Mouse (Mus musculus): ENCODE data around the gene Ppp1cc. TPM values are rescaled to one million over a fixed set of nuclear protein-coding genes. Genes with fewer than 3 reads are reported as not detected.

The Ppp1cc gene
- polyA plus RNA-seq, 2 experiments from 2014 or later = 44.5 to 70.3 TPM

DNA sequence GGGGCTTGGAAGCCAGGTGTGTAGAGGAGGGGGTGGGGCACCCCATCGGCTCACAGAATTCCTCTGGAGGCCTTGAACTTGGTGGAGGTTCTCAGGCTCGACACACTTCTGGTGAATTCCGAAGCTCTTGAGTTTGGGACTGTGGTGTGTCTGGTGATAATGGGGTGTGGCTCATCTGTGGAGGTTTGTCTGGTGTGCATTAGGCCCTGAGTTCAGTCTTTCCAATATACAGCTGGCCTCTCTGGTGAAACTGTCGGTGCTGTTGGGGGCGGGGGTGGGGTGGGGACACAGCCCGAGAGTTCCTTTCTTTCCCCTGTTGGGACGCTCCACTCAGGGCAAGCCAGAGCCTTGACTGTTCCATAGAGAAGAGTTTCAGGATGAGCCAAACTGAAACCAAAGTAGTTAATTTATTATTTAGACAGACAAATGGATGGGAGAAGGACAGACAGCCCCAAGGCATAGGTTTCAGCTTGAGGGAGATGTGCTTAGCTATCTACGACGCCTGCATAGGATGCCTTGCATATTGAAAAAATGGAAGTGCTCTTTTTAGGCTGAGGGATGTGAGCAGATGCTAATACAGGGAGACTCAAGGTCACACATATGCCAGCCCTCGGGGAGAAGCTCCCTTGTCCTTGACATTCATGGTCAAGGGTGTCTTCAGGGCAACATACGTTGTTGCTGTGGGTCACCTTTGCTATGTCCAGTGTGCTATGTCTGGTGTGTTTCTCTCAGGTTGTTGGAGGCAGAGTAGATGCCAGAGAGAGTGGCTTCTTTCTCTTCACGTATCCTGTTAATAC, 60.2 kb downstream of the Ppp1cc start:
- ATAC-seq = no peak

DNA sequence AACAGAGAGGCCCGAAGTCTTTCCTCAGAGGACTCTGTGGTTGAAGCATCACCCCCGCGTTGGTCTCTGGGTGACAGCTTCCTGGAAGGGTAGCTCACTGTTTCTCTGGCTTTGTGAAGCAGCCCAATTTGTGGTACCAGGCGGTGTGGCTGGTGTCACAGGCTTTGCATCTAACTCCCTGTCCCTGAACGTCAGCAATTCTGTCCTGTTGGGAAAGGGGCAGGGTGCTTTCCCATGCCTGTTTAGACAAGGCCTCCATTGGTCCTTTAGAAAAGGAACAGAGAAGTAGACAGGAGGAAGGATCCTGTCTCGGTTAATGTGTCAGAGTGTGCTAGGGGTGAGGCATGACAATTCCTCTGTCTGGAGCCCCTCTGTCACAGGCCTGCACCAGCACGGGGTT, 60.9 kb downstream of the Ppp1cc start:
- peak; percentile 34 for ATAC-seq

DNA sequence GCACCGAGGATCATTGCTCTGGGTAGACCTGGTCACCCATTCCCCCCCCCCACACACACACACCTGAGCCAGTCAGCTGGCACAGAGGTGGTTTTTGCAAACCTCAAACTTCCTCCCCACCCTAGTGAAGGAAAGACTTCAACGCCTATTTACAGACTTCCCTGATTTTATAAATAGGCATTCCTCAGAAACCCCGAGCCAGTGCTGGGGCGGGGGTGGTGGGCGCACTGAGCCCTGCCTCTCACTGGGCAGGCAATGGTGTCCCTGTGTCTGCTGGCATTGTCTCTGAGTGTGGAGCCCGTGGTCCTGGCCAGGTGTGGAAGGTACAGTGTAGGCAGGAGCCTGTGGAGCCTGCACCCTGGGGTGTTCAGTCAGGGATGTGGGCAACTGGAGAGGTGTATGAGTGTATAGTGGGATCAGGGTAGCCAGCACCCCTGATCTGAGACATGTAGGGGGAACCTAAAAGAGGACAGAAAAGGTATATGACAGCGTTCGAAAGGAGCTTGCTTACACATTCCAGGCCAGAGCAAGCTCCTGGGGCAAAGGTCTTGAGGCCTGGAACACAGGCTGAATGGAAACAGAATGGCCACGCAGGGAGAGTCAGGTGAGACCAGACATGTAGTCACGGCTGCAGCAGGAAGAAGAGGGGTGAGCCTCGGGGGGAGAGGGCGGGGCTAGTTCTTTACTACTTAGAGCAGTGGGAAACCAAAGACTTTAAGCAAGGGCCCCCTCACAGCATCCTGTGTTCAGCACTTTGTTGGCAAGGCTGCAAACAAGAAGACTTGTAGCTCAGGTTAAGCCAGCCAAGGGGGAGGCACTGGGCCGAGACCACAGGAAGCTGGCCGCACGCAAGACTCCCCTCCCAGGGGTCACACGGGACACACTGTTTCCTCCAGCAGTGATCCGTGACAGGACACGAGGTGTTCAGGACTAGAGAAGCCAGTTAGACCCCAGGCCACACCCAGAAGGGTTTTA, 61.9 kb downstream of the Ppp1cc start:
- ATAC-seq = peak; percentile 83

DNA sequence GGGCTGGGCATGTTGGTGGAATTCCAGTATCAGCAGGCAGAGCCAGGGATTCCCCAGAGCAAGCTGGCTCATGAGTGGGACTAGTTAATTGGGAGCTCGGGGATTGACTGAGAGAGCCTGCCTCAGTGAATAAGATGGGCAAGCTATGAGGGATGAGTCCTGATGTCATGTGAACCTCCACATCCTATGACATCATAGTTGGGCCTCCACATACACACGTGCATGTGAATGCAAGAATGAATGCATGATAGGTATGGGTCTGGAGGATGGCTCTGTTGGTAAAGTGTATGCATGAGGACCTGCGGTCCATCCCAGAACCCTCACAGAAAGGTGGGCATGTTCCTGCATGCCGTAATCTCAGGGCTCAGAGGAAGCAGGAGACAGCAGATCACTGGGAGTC, 63.0 kb downstream of the Ppp1cc start:
- ATAC-seq = no peak

DNA sequence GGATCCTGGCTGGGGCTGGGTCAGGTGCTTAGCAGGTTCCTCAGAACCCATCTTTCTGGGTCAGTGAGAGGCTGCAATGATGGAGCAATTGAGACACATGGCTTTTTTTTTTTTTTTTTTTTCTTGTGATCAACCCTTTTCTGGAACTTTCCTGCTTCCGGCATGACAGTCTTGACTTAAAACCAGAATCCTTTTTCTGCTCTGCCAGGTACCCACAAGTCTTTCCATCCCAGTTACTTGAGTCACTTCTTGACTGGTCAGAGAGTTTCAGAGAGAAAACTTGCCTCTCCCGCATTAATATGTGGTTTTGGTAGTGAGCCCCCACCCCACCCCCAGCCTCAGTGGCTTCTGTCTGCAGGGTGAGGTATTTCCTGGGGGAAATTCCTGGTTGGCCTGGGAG, 66.2 kb downstream of the Ppp1cc start:
- no peak for ATAC-seq

Other genes with a start within 250 kb of the Ppp1cc start
- gene Cux2, start 108.2 kb upstream of the Ppp1cc start, polyA plus RNA-seq (2017; shearing (Covaris generic)) = under 1 TPM in 1 of 2 experiments, not detected in 1; 0.13 TPM
- gene Myl2, start 57.3 kb upstream of the Ppp1cc start, polyA plus RNA-seq (2017; shearing (Covaris generic)) = not detected
- gene Ccdc63, start 17.5 kb upstream of the Ppp1cc start, polyA plus RNA-seq (2017; shearing (Covaris generic)) = 1 to 10 TPM in 1 of 2 experiments, not detected in 1; 1.0 TPM
- 10 to 100 TPM; 39.5 to 46.5 TPM for gene Hvcn1, start 48.5 kb downstream of the Ppp1cc start, polyA plus RNA-seq (2017; shearing (Covaris generic))
- gene Tctn1, start 106.2 kb downstream of the Ppp1cc start, polyA plus RNA-seq (2017; shearing (Covaris generic)) = under 1 TPM; 0.75 to 0.96 TPM
- gene Pptc7, start 126.1 kb downstream of the Ppp1cc start, polyA plus RNA-seq (2017; shearing (Covaris generic)) = 10 to 100 TPM; 13.5 to 14.8 TPM
- 10 to 100 TPM in 1 of 2 experiments, 1 to 10 TPM in 1; 6.6 to 14.1 TPM for gene Rad9b, start 196.0 kb downstream of the Ppp1cc start, polyA plus RNA-seq (2017; shearing (Covaris generic))
- 100 to 1,000 TPM; 248 to 259 TPM for gene Vps29, start 196.1 kb downstream of the Ppp1cc start, polyA plus RNA-seq (2017; shearing (Covaris generic))
- gene Gpn3, start 213.6 kb downstream of the Ppp1cc start, polyA plus RNA-seq (2017; shearing (Covaris generic)) = 10 to 100 TPM; 46.7 to 63.3 TPM
- 1 to 10 TPM; 9.3 to 9.9 TPM for gene Fam216a, start 214.1 kb downstream of the Ppp1cc start, polyA plus RNA-seq (2017; shearing (Covaris generic))
- gene Arpc3, start 233.6 kb downstream of the Ppp1cc start, polyA plus RNA-seq (2017; shearing (Covaris generic)) = 100 to 1,000 TPM; 443 to 614 TPM